Mouse (Mus musculus) limb, embryonic 15.5 days (tissue): ENCODE data around the gene H2-T24. TPM values are rescaled to one million over a fixed set of nuclear protein-coding genes. Genes with fewer than 3 reads are reported as not detected.

Experiments used
- ATAC-seq: fragments of 200-750 bp; cut with Nextera tagmentation; 2 replicates; pipeline ENCODE4 v1.8.0; 2017; ENCODE audit warnings: low read depth, moderate TSS enrichment; ENCODE audit not compliant: insufficient number of reproducible peaks, low FRiP score, low TSS enrichment
- H3K27ac ChIP-seq: fragments of 300-500 bp; sonication (generic); 2 replicates; pipeline ENCODE4 v1.5.1; 2015; ENCODE audit warnings: moderate library complexity, mild to moderate bottlenecking, inconsistent platforms
- H3K27me3 ChIP-seq: fragments of 300-500 bp; sonication (generic); 2 replicates; pipeline ENCODE4 v1.6.1; 2015; ENCODE audit warnings: inconsistent platforms
- H3K36me3 ChIP-seq: fragments of 300-500 bp; sonication (generic); 2 replicates; pipeline ENCODE4 v1.6.1; 2015; ENCODE audit warnings: inconsistent platforms
- H3K4me1 ChIP-seq: fragments of 300-500 bp; sonication (generic); 2 replicates; pipeline ENCODE4 v1.6.1; 2015; ENCODE audit warnings: inconsistent platforms
- H3K4me2 ChIP-seq: fragments of 300-500 bp; sonication (generic); 2 replicates; pipeline ENCODE4 v1.6.1; 2015; ENCODE audit warnings: mild to moderate bottlenecking, inconsistent platforms
- H3K4me3 ChIP-seq: fragments of 300-500 bp; sonication (generic); 2 replicates; pipeline ENCODE4 v1.5.1; 2015; ENCODE audit warnings: mild to moderate bottlenecking, inconsistent platforms
- H3K9ac ChIP-seq: fragments of 300-500 bp; sonication (generic); 2 replicates; pipeline ENCODE4 v1.6.1; 2015; ENCODE audit warnings: inconsistent platforms
- H3K9me3 ChIP-seq: fragments of 300-500 bp; sonication (generic); 2 replicates; pipeline ENCODE4 v1.6.1; 2016; ENCODE audit warnings: inconsistent platforms
- WGBS: fragments of 180-500 bp; shearing (Covaris S2); methylation state at CpG from one replicate; pipeline ENCODE4 v1.1.7; 2015; 5-methylcytosine and 5-hydroxymethylcytosine counted together
- polyA plus RNA-seq: library from polyadenylated mRNA; unstranded; fragments of >200 nt; fragmentation: Nextera tagmentation; extraction: Ambion mirVana; gene quantifications from 2 replicates; pipeline ENCODE4 v1.2.1, GENCODE M21; 2015

Gene H2-T24
- polyA plus RNA-seq, 1 experiment from 2014 or later = 2.9 TPM

DNA sequence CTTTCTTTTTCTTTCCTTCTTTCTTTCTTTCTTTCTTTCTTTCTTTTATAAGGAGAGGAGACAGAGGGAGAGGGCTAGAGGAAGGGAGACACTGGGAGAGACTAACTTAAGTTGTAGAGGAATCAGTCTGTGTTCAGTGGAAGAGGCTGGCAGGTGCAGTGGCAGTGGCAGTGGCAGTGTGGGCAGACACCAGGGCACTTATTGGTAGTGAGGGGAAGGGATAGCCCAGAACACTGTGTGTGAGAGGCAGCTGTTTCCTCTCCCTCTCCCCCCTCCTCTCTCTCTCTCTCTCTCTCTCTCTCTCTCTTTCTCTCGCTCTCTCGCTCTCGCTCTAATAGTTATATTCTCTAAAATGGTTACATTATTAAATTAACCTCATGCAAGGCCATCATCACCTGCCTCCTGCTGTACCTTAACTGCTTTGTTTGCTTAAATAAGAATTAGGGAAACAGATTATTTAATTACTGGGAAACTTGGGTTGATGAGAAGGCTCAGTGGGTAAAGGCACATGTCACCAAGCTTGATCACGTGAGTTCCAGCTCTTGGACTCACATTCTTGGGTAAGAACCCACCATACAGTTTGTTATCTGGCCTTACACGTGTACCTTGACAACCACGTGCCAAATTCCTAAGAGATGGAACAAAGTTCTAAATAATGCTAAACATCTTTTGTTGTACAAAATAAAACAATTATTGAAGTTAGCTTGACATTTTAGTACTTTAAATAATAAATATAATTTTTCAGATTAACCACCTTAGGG, 21.6 kb downstream of the H2-T24 start:
- ATAC-seq = no peak
- H3K4me1 ChIP-seq = peaks cover 14% of the 10 kb centered on the region
- no peak overlapping the region for H3K27ac ChIP-seq
- WGBS = 85% methylated on average over 6 of the region's 6 CpGs
- H3K9ac ChIP-seq = no peak overlapping the region
- no peaks in the 10 kb centered on the region for H3K9me3 ChIP-seq
- H3K4me3 ChIP-seq = no peak overlapping the region
- no peaks in the 10 kb centered on the region for H3K27me3 ChIP-seq
- no peaks in the 10 kb centered on the region for H3K36me3 ChIP-seq
- H3K4me2 ChIP-seq = no peak overlapping the region

DNA sequence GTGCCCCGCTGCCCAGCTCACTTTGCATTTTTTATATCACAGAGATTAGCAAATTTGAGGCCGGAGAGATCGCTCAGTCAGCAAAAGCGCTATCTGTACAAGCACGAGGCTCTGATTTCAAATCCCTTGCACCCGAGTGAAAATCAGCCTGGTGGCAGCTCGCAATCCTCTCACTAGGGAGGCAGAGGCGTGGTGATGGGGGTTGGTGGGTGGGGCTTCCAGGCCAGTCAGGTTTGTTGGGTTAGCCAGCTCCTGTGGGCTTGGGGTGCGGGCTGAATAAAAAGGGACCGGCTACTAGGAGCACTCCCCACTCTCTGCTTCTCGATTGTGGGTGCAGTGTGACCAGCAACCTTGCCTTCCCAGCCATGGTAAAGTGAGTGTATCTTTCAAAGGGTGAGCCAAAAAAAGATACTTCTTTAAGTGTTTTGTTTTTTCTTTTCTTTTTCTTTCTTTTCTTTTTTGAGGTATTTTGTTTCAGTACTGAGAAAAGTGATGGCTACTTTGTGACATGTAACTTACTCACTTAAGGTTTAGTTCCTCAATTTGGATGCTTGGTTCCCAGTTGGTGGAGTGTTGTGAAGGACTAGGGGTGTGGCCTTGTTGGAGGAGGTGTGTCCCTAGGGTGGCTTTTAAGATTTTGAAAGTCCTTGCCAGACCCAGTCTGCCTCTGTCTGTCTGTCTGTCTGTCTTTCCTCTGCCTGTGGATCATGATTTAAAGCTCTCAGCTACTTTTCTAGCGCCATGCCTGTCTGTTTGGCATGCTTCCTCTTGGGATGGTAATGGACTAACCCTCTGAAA, 22.4 kb downstream of the H2-T24 start:
- peaks cover 18% of the 10 kb centered on the region for H3K4me1 ChIP-seq
- H3K36me3 ChIP-seq = no peaks in the 10 kb centered on the region
- H3K27me3 ChIP-seq = no peaks in the 10 kb centered on the region
- ATAC-seq = no peak
- no peak overlapping the region for H3K4me3 ChIP-seq
- H3K4me2 ChIP-seq = no peak overlapping the region
- 62% methylated on average over 12 of the region's 12 CpGs for WGBS
- H3K9me3 ChIP-seq = no peaks in the 10 kb centered on the region
- no peak overlapping the region for H3K9ac ChIP-seq
- H3K27ac ChIP-seq = no peak overlapping the region

DNA sequence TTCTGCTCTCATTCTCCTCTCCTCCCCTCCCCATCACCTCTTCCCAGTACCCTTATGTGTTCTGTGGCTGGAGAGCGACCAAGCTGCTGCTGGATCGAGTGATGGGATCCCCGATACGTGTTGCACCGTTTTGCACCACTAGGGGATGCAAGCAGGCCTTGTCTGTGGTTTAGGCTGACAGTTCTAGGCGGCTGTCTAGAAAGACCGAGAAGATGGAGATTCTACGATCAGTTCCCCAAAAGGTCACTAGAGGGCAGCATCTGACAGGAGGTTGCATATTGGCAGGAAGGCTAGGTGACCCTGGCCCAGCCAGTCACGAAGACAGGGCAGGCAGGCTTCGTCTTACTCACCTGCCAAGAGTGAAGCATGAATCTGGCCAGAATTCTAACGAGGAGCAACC, 23.4 kb downstream of the H2-T24 start:
- peak; percentile 65 for ATAC-seq
- 3% methylated on average over 11 of the region's 11 CpGs for WGBS
- H3K9ac ChIP-seq = no peak overlapping the region
- no peak overlapping the region for H3K4me2 ChIP-seq
- H3K36me3 ChIP-seq = no peaks in the 10 kb centered on the region
- no peak overlapping the region for H3K27ac ChIP-seq
- peaks cover 18% of the 10 kb centered on the region for H3K4me1 ChIP-seq
- no peaks in the 10 kb centered on the region for H3K27me3 ChIP-seq
- H3K4me3 ChIP-seq = no peak overlapping the region
- H3K9me3 ChIP-seq = no peaks in the 10 kb centered on the region

DNA sequence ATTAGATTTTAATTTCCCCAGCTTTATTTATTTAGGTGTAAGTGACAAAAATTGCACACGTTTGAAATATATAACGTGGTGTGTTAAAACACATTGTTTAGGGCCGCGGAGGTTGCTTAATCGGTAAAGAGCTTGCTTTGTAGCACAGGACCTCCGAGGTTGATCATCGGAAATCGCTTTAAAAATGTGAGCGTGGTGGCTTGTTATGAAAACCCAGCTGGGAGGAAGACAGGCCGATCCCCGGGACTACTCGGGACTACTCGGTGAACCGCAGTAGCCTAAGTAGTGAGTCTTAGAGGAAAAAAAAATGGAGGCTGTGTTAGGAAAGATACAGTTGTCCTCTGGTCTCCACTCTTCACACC, 25.5 kb downstream of the H2-T24 start:
- H3K9me3 ChIP-seq = no peaks in the 10 kb centered on the region
- WGBS = 3% methylated on average over 14 of the region's 14 CpGs
- peak overlapping the region; percentile 80; the same call in 1 of the 2 replicates for H3K27ac ChIP-seq

DNA sequence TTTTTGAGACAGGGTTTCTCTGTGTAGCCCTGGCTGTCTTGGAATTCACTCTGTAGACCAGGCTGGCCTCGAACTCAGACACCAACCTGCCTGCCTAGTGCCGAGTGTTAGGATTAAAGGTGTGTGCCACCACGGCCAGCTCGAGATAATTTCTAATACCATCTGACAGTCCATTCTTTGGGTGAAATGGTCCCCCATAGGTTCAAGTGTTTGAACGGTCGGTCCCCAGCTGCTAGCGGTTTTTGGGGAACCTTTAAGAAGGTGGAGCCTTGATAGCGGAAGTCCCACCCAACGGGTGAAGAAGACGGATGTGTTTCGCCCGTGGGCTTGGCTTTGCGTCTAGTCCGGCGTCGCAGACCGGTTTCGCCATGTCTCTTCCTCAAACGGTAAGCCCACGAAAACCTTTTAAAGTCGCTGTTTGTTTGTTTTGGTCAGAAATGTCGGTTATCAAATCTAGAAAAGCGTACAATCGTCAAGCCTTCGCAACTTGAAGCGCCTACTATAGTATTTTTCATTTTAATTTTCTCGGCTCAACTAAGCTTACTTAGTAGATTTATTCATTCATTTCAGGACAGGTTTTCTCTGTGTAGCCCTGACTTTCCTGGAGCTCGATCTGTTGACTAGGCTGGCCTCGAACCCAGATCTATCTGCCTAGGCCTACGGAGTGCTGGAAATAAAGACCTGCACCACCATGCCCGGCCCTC, 26.0 kb downstream of the H2-T24 start:
- peak overlapping the region; percentile 67 for H3K4me2 ChIP-seq
- no peaks in the 10 kb centered on the region for H3K9me3 ChIP-seq
- peak overlapping the region; percentile 39 for H3K9ac ChIP-seq
- 3% methylated on average over 31 of the region's 31 CpGs for WGBS
- H3K27me3 ChIP-seq = no peaks in the 10 kb centered on the region
- H3K4me1 ChIP-seq = peaks cover 18% of the 10 kb centered on the region
- peak overlapping the region; percentile 80 for H3K27ac ChIP-seq
- H3K4me3 ChIP-seq = peak overlapping the region; percentile 57
- H3K36me3 ChIP-seq = peaks cover 6% of the 10 kb centered on the region; the same call in 1 of the 2 replicates
- no peak for ATAC-seq

More for the DNA sequence above, 25.5 kb downstream of the H2-T24 start:
- Histone ChIP-seq H3K36me3 (peaks cover 1% of the 10 kb centered on the region; the same call in 1 of the 2 replicates), H3K4me1 (peaks cover 18% of the 10 kb centered on the region), H3K9ac (peak overlapping the region; percentile 39), H3K4me2 (peak overlapping the region; percentile 67), H3K27me3 (no peaks in the 10 kb centered on the region), H3K4me3 (peak overlapping the region; percentile 57)
- ATAC-seq = no peak

DNA sequence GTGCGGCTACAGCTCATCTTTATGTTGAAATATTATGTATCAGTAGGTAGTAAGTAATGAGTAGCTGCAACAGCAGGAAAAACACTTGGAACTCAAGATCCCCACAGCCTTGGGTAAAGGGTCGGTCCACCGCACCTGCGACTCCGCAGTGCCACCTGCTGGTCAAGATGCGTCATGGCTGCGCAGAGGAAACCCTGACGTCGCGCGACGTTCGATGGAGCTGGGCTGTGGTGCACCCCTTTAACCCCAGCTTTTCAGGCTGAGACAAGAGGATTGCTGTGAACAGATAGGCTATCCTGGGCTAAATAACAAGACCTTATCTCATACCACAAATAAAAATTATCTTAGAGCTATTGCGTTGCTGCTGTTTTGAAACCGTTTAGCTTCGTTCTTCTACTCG, 26.7 kb downstream of the H2-T24 start:
- H3K4me1 ChIP-seq = peaks cover 18% of the 10 kb centered on the region
- H3K36me3 ChIP-seq = peaks cover 12% of the 10 kb centered on the region
- H3K4me2 ChIP-seq = peak overlapping the region; percentile 67
- ATAC-seq = peak; percentile 59; the same call in 1 of the 2 replicates
- 6% methylated on average over 17 of the region's 17 CpGs for WGBS
- no peak overlapping the region for H3K9ac ChIP-seq
- no peaks in the 10 kb centered on the region for H3K27me3 ChIP-seq
- no peaks in the 10 kb centered on the region for H3K9me3 ChIP-seq
- peak overlapping the region; percentile 57 for H3K4me3 ChIP-seq
- no peak overlapping the region for H3K27ac ChIP-seq

DNA sequence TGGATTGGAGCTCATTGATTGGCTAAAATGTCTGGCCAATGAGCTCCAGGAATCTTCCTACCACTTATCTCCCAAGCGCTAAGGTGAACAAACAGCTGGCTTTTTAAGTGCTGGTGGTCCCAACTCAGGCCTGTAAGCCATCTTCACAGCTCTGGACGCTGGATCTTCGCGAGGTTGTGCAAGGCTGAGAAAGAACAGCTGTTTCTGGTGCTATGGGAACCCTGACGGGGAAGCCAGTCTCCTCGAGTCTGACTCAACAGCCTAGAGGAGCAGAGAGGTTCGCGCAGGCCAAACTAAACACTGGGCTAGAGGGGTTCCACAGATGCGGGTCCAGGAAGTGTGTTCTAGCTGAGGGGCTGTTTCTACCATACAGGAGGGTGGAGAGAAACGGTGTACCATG, 28.6 kb downstream of the H2-T24 start:
- Histone ChIP-seq H3K27ac (no peak overlapping the region), H3K9me3 (no peaks in the 10 kb centered on the region), H3K36me3 (peaks cover 31% of the 10 kb centered on the region), H3K4me3 (no peak overlapping the region), H3K9ac (no peak overlapping the region), H3K27me3 (no peaks in the 10 kb centered on the region), H3K4me2 (no peak overlapping the region), H3K4me1 (peaks cover 13% of the 10 kb centered on the region)
- 46% methylated on average over 10 of the region's 10 CpGs for WGBS
- ATAC-seq = no peak

DNA sequence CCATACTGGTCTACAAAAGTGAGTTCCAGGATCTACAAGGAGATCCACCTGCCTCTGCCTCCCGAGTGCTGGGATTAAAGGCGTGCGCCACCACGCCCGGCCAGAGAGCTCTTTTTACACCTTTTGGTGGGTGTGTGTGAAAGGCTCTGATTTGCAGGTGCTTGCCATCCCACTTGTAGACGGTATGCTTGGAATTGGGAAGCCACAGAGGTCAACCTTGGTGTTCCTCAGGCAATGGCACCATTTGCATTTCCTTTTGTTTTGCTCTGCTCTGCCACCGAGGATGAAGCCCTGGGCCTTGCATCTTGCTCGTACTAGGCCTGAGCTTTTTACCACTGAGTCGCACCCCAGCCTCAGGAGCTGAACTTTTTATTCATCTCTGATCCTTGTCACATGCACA, 38.6 kb downstream of the H2-T24 start:
- Histone ChIP-seq H3K27me3 (no peaks in the 10 kb centered on the region), H3K4me3 (no peak overlapping the region), H3K4me1 (peaks cover 22% of the 10 kb centered on the region), H3K27ac (no peak overlapping the region), H3K9ac (no peak overlapping the region), H3K4me2 (no peak overlapping the region), H3K36me3 (peaks cover 51% of the 10 kb centered on the region), H3K9me3 (no peaks in the 10 kb centered on the region)
- WGBS = 94% methylated on average over 9 of the region's 9 CpGs
- no peak for ATAC-seq

DNA sequence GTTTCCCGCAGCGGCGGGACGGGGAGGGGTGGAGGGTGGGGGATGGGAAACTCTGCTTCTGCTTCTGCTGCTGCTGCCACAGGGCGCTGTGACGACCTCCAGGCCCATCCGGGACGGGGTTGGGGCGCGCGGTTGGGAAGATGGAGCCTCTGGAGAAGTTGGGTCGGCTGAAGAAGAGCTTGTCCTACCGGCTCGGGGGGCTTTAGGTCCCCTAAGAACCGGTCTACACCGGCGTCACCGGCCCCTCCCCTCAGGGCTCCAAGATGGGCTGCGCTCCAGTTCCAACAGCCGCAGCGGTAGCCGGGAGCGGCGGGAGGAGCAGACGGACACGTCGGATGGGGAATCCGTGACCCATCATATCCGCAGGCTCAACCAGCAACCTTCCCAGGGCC, 40.0 kb downstream of the H2-T24 start:
- Histone ChIP-seq H3K4me3 (peak overlapping the region; percentile 94), H3K9me3 (no peaks in the 10 kb centered on the region), H3K36me3 (peaks cover 41% of the 10 kb centered on the region), H3K4me2 (peak overlapping the region; percentile 82), H3K27me3 (no peaks in the 10 kb centered on the region), H3K4me1 (peaks cover 22% of the 10 kb centered on the region), H3K9ac (peak overlapping the region; percentile 77), H3K27ac (peak overlapping the region; percentile 98)
- WGBS = 0% methylated on average over 29 of the region's 29 CpGs
- no peak; the same call in 1 of the 2 replicates for ATAC-seq

DNA sequence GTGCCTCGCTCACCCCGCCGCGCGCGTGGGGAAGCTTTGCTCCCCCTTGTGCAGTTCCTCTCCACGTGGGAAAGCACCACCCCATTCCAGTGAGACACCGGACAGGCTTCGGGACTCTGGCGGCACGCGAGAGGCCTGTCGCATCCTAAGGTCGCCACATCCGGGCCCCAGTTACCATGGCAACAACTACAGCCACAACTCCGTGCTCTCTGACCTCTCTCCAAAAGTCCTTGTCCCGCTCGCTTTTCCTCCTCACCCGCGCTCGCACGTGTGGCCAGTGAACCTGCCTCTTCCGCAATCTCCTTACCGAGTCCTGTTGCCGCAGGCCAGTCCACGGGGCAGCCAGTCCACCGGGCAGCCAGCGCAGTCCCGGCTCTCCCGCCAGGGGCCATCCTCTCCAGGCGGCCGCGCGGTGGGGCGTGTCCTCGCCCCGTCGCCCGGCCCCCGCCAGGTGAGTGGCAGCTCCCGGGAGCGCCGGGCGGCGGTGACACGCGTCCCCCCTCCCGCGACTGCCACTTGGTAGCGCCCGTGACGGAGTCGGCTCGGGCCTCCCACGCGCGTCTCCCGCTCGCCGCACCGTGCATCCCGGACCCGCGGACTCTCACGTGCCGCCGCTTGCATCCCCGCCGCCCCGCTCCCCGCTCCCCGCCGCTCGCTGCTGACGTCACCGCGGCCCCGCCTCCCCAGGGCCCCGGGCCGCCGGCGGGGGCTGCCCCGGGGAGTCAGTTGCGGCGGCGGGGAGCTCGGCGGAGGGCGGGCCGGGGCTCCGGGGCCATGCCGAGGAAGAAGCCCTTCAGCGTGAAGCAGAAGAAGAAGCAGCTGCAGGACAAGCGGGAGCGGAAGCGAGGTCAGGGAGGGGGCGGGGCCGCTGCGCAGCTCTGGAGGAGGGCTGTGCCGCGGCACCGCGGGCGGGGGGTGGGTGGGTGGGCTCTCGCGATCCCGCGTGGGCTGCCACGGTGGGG, 40.7 kb downstream of the H2-T24 start, which contains the start of the genes Gnl1 and Prr3:
Gnl1 (plus strand) TSS at position 451 of the 962 bp plus-strand sequence.
Prr3 (minus strand) TSS at position 836 of the 962 bp plus-strand sequence.
- H3K4me3 ChIP-seq = peak within 1 kb of the TSS; percentile 94
- H3K4me2 ChIP-seq = peak within 1 kb of the TSS; percentile 82
- peaks cover 22% of the 10 kb centered on the region for H3K4me1 ChIP-seq
- H3K36me3 ChIP-seq = peaks cover 36% of the 10 kb centered on the region
- peak within 1 kb of the TSS; percentile 98 for H3K27ac ChIP-seq
- H3K27me3 ChIP-seq = no peaks in the 10 kb centered on the region
- H3K9ac ChIP-seq = peak within 1 kb of the TSS; percentile 77
- WGBS = under 1% methylated on average over 96 of the region's 109 CpGs
- H3K9me3 ChIP-seq = no peaks in the 10 kb centered on the region
- ATAC-seq = peak; percentile 79
